Mouse (Mus musculus): ENCODE measurements around the gene Sfxn4. TPM values are rescaled to one million over a fixed set of nuclear protein-coding genes. Genes with fewer than 3 reads are reported as not detected.

Gene Sfxn4
- polyA plus RNA-seq (2015; fragmentation: Nextera tagmentation; extraction: Ambion mirVana), result 11.1 and 11.4 TPM in 2 replicates

GRCm38 (mm10) chr19:60860868-60861700 is at the start of gene Sfxn4:
Gene Sfxn4, minus strand, starts transcription at chr19:60861479.

GRCm38 (mm10) chr19:60889714-60890315 is 28.5 kb upstream of the Sfxn4 start, which contains the start of gene Grk5:
Gene Grk5, plus strand, starts transcription at chr19:60889749.

GRCm38 (mm10) chr19:60874064-60874694 is 12.9 kb upstream of the Sfxn4 start, which contains the start of gene Prdx3:
Gene Prdx3, minus strand, starts transcription at chr19:60874556.

GRCm38 (mm10) chr19:60811098-60812035 is 49.9 kb downstream of the Sfxn4 start, which contains the start of gene Fam45a:
Gene Fam45a, plus strand, starts transcription at chr19:60811585.

GRCm38 (mm10) chr19:60790551-60791161 is 70.6 kb downstream of the Sfxn4 start, which contains the start of gene Eif3a:
Gene Eif3a, minus strand, starts transcription at chr19:60790658.

Other genes with a start within 250 kb of the Sfxn4 start
- 2.2 and 2.7 TPM in 2 replicates for gene Nanos1, start 105.5 kb downstream of the Sfxn4 start, polyA plus RNA-seq (2015; fragmentation: Nextera tagmentation; extraction: Ambion mirVana)
- 47.5 and 69.9 TPM in 2 replicates for gene Eif3a, start 70.8 kb downstream of the Sfxn4 start, polyA plus RNA-seq (2015; fragmentation: Nextera tagmentation; extraction: Ambion mirVana)
- 30.1 and 36.1 TPM in 2 replicates for gene Fam45a, start 49.9 kb downstream of the Sfxn4 start, polyA plus RNA-seq (2015; fragmentation: Nextera tagmentation; extraction: Ambion mirVana)
- 580 and 1,043 TPM in 2 replicates for gene Prdx3, start 13.1 kb upstream of the Sfxn4 start, polyA plus RNA-seq (2015; fragmentation: Nextera tagmentation; extraction: Ambion mirVana)
- 1.7 and 2.2 TPM in 2 replicates for gene Grk5, start 28.3 kb upstream of the Sfxn4 start, polyA plus RNA-seq (2015; fragmentation: Nextera tagmentation; extraction: Ambion mirVana)